Mouse (Mus musculus) embryo, embryonic 10.5 days (tissue): ENCODE measurements around the gene E330021D16Rik.
"Not testable (repeated sequence)": the region's sequence is repeated elsewhere in the genome, so short reads cannot be mapped to it uniquely, and the experiment has no call there.

Experiments
- DNase-seq: peaks from one replicate; pipeline ENCODE4 v3.0.0-alpha.2; 2015; ENCODE audit warnings: low spot score

The E330021D16Rik gene

GRCm38 (mm10) chr6:136415133-136415775, at the start of gene E330021D16Rik:
TSS of gene E330021D16Rik (minus strand) at chr6:136415569.
- no peak for DNase-seq

GRCm38 (mm10) chr6:136465021-136465420, 49.7 kb upstream of the E330021D16Rik start:
- peak; percentile 3 for DNase-seq

GRCm38 (mm10) chr6:136464121-136464621, 48.8 kb upstream of the E330021D16Rik start:
- DNase-seq: peak; percentile 11

GRCm38 (mm10) chr6:136463491-136463890, 48.1 kb upstream of the E330021D16Rik start:
- DNase-seq: peak; percentile 19

- DNase-seq: no peak
Observed at GRCm38 (mm10) chr6:136459156-136459555, 43.8 kb upstream of the E330021D16Rik start.

GRCm38 (mm10) chr6:136456302-136456701, 40.9 kb upstream of the E330021D16Rik start:
- no peak for DNase-seq

GRCm38 (mm10) chr6:136455696-136456095, 40.3 kb upstream of the E330021D16Rik start:
- no peak for DNase-seq

GRCm38 (mm10) chr6:136452623-136453022, 37.3 kb upstream of the E330021D16Rik start:
- DNase-seq: no peak

GRCm38 (mm10) chr6:136450863-136451262, 35.5 kb upstream of the E330021D16Rik start:
- DNase-seq: no peak

GRCm38 (mm10) chr6:136449930-136450329, 34.6 kb upstream of the E330021D16Rik start:
- no peak for DNase-seq

GRCm38 (mm10) chr6:136449270-136449692, 33.9 kb upstream of the E330021D16Rik start:
- DNase-seq: no peak

- DNase-seq: not testable (repeated sequence)
Observed at GRCm38 (mm10) chr6:136439205-136439604, 23.8 kb upstream of the E330021D16Rik start.

GRCm38 (mm10) chr6:136436151-136436550, 20.8 kb upstream of the E330021D16Rik start:
- not testable (repeated sequence) for DNase-seq

GRCm38 (mm10) chr6:136433573-136433972, 18.2 kb upstream of the E330021D16Rik start:
- no peak for DNase-seq

- no peak for DNase-seq
Observed at GRCm38 (mm10) chr6:136431896-136432248, 16.5 kb upstream of the E330021D16Rik start.

- DNase-seq: no peak
Observed at GRCm38 (mm10) chr6:136431169-136431895, 16.0 kb upstream of the E330021D16Rik start.

- no peak for DNase-seq
Observed at GRCm38 (mm10) chr6:136429441-136429840, 14.1 kb upstream of the E330021D16Rik start.

GRCm38 (mm10) chr6:136428412-136428811, 13.0 kb upstream of the E330021D16Rik start:
- no peak for DNase-seq

GRCm38 (mm10) chr6:136427240-136427639, 11.9 kb upstream of the E330021D16Rik start:
- DNase-seq: no peak

- no peak for DNase-seq
Observed at GRCm38 (mm10) chr6:136425956-136426355, 10.6 kb upstream of the E330021D16Rik start.

GRCm38 (mm10) chr6:136424166-136424565, 8.8 kb upstream of the E330021D16Rik start:
- no peak for DNase-seq

GRCm38 (mm10) chr6:136423201-136423600, 7.8 kb upstream of the E330021D16Rik start:
- no peak for DNase-seq
